Mouse (Mus musculus) kidney, adult 2 months (tissue): ENCODE measurements around the gene Nphs1. TPM values are rescaled to one million over a fixed set of nuclear protein-coding genes. Genes with fewer than 3 reads are reported as not detected.
A peak's percentile ranks its signal among the peaks of the same experiment; 100 is the strongest.

ENCODE experiments used
- DNase-seq: peaks from one replicate; pipeline ENCODE4 v3.0.0; 2021
- H3K27ac ChIP-seq: fragments of 200-500 bp; 2 replicates; pipeline ENCODE4 v1.5.1; 2012; ENCODE audit warnings: low read depth, low read length, control low read depth, inconsistent platforms; ENCODE audit not compliant: insufficient read depth
- H3K27me3 ChIP-seq: fragments of 200-500 bp; replicated peaks from 2 replicates; pipeline ENCODE4 v1.6.1; 2012; ENCODE audit warnings: mild to moderate bottlenecking, moderate library complexity, low read length, inconsistent platforms; ENCODE audit not compliant: control insufficient read depth, insufficient read depth
- H3K36me3 ChIP-seq: fragments of 200-500 bp; 2 replicates; pipeline ENCODE4 v1.6.1; 2012; ENCODE audit warnings: mild to moderate bottlenecking, moderate library complexity, low read length, inconsistent platforms; ENCODE audit not compliant: control insufficient read depth, insufficient read depth
- H3K4me1 ChIP-seq: fragments of 200-500 bp; 2 replicates; pipeline ENCODE4 v1.6.1; 2011; ENCODE audit warnings: low read length; ENCODE audit not compliant: control insufficient read depth, insufficient read depth
- H3K4me3 ChIP-seq: fragments of 200-500 bp; 2 replicates; pipeline ENCODE4 v1.5.1; 2011; ENCODE audit warnings: mild to moderate bottlenecking, low read depth, low read length, control low read depth; ENCODE audit not compliant: insufficient read depth
- CTCF ChIP-seq: fragments of 200-500 bp; conservative IDR thresholded peaks from 2 replicates; pipeline ENCODE4 v1.5.1; 2011; ENCODE audit warnings: low read depth, mild to moderate bottlenecking, control low read depth, low read length, moderate library complexity, mixed read lengths; ENCODE audit not compliant: insufficient read depth, insufficient read length
- POLR2A ChIP-seq: fragments of 200-500 bp; IDR thresholded peaks from one replicate; pipeline ENCODE4 v1.6.1; 2011; ENCODE audit warnings: low read depth, low read length, control low read depth
- WGBS: fragments of 180-500 bp; shearing (Covaris S2); methylation state at CpG from one replicate; pipeline ENCODE4 v1.1.7; 2018; 5-methylcytosine and 5-hydroxymethylcytosine counted together
- polyA plus RNA-seq: library from polyadenylated mRNA; depleted of rRNA; stranded (reverse); fragments of >200 nt; gene quantifications from 2 replicates; pipeline ENCODE4 v1.2.3, GENCODE M21; 2012; rRNA removed

Nphs1 gene
- polyA plus RNA-seq: 39.9 and 41.1 TPM in 2 replicates

DNA sequence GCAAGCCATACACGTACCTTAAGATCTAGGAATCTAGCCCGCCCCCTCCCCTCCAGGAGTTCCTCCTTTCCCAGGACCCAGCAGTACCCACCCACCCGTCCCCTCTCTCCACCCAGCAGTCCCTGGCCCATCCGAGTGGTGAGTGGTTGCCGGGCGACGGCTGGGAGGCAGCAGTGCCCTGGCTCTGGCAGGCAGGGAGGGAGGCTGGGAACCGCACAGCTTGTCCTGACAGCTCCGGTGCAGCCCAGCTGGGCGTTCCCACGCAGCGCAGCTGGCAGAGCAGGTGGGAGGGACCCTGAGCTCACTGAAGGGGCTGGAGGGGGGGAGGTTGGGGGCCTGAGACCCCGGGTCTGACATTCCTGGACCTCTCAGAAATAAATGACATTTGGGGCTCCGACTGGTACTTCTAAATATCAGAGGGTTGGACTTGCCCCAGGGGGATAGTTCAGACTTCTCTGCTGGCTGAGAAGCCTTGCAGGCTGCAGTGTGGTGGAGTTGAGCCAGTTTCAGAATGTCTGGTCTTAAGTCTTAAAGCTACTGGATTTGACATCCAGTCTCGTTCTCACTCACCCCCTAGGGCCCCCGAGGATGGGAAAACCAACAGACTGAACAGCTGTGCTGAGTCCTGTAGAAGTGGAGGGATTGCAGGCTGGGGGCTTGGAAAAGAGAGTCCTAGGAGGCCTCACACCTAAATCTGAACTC is at the start of gene Nphs1, which contains the start of gene Kirrel2:
Nphs1 (plus strand) TSS at position 687 of the 702 bp plus-strand sequence.
Kirrel2 (minus strand) TSS at position 62 of the 702 bp plus-strand sequence.
- Histone ChIP-seq H3K36me3 (no peaks in the 10 kb centered on the region), H3K4me1 (no peaks in the 10 kb centered on the region), H3K27me3 (peaks cover 2% of the 10 kb centered on the region; the same call in 1 of the 2 replicates), H3K4me3 (no peak within 1 kb of the TSS), H3K27ac (no peak within 1 kb of the TSS)
- TF ChIP-seq POLR2A (no peak), CTCF (no peak)
- no peak for DNase-seq
- WGBS: 3% methylated on average over 16 of the region's 16 CpGs

DNA sequence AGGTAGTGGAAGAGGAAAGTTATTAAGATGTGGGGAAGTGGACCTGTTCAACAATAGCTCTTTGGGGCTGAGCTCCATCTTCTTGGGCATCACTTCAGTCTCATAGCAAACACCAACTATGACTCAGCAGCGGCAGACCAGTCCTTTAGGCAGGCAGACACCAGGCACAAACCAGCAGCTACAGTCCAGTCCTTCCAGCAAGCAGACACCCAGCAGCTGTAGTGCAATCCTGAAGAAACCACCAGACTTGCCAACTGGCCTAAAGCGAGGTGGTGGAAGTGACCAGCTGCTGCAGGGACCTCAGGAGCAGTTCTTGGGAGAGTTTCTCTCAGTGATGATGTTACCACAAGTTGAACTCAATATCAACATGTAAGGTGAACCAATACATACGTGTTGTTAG is 49.5 kb upstream of the Nphs1 start:
- no peak for DNase-seq
- H3K27ac ChIP-seq: no peak overlapping the region
- no peaks in the 10 kb centered on the region; the same call in 1 of the 2 replicates for H3K27me3 ChIP-seq
- no peaks in the 10 kb centered on the region for H3K4me1 ChIP-seq
- no peak overlapping the region for H3K4me3 ChIP-seq
- TF ChIP-seq POLR2A (no peak), CTCF (no peak)
- no peaks in the 10 kb centered on the region for H3K36me3 ChIP-seq
- WGBS: 85% methylated on average over 3 of the region's 3 CpGs

DNA sequence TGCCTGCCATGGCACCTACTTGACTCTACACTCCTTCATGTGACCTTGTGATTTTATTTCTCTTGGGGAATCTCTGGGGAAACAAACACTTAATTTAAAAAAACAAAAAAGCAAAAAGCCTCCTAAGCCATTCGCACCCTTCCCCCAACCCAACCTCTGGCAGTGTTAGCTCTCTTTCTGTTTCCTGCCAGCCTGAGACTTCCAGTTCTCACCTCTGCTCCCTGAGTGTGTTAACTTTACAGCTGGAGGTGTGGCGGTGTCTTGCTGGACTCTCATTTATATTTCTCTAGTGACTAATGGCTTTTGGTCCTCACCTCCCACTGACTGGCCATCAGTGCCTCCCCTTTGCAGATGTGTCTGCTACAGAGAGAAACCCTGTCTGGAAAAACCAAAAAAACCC is 48.3 kb upstream of the Nphs1 start:
- Histone ChIP-seq H3K27ac (no peak overlapping the region), H3K27me3 (no peaks in the 10 kb centered on the region; the same call in 1 of the 2 replicates)
- no peak for TF ChIP-seq CTCF
- no peak for TF ChIP-seq POLR2A

DNA sequence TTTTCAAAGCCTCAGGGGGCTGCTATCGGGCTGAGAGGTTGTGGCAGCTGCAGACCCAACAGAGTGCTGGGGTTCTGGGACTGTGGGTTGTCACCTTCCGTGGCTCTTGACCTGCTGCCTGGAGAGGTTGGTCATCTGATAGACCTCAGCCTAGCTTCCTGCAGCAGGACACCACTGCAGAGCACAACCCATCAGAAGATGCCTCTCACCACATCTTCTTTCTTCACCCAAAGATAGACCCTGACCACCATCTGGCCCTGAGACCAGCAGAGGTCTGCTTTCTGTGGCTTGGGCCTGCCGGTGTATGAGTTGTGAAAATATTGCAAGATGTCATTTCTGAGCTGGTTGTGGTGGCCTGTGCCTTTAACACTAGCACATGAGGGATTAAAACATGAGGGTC is 47.1 kb upstream of the Nphs1 start:
- H3K27ac ChIP-seq: no peak overlapping the region
- WGBS: 76% methylated on average over 3 of the region's 3 CpGs
- DNase-seq: no peak
- no peaks in the 10 kb centered on the region for H3K4me1 ChIP-seq
- no peaks in the 10 kb centered on the region; the same call in 1 of the 2 replicates for H3K27me3 ChIP-seq
- no peak overlapping the region for H3K4me3 ChIP-seq
- no peaks in the 10 kb centered on the region for H3K36me3 ChIP-seq
- TF ChIP-seq POLR2A: no peak
- TF ChIP-seq CTCF: no peak

More for the DNA sequence above, 48.3 kb upstream of the Nphs1 start:
- no peaks in the 10 kb centered on the region for H3K4me1 ChIP-seq
- WGBS: 29% methylated on average over 2 of the region's 2 CpGs
- DNase-seq: no peak
- H3K36me3 ChIP-seq: no peaks in the 10 kb centered on the region
- no peak overlapping the region for H3K4me3 ChIP-seq

DNA sequence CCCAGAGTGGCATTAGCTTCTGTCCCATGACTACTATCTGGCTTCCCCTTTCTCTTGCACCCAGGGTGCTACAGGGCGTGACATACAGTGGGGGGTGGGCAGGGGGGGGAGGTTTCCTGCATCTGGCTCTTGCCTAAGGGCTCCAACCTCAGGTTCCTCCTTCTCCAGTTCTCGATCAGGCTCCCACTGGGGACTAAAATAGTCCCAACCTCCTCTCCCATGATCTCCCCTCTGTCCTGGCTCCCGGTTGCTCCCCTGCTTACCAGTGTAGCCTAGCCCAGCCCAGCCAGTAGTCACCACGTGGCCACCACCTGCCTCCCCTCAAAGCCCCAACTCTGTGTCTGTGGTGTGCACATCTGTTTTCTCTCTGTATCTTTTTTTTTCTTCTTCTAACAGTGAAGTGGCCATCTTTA is 45.4 kb upstream of the Nphs1 start:
- Histone ChIP-seq H3K27ac (no peak overlapping the region), H3K27me3 (no peaks in the 10 kb centered on the region), H3K4me1 (no peaks in the 10 kb centered on the region), H3K4me3 (no peak overlapping the region), H3K36me3 (no peaks in the 10 kb centered on the region)
- WGBS: 51% methylated on average over 4 of the region's 4 CpGs
- no peak for DNase-seq
- TF ChIP-seq POLR2A (no peak), CTCF (no peak)

DNA sequence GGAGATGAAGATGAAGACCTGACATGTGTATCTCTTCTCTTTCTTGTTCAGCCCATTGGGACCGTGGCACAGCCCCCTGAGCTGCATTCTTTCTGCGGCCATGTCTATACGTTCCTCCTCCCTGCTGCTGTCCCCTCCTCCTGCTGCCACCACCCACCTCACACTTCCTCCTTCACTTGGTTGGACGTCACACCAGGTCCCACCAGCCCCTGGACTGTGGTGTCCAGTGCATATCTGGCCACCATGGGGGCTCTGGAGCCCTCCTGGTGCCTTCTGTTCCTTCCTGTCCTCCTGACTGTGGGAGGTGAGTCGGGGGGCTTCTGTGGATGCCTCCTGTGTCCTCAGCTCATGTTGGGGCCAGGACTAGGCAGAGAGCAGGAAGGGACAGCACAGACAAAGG is 44.5 kb upstream of the Nphs1 start, which contains the start of gene Tyrobp:
Tyrobp (plus strand) TSS at position 165 of the 400 bp plus-strand sequence.
- 61% methylated on average over 5 of the region's 5 CpGs for WGBS
- Histone ChIP-seq H3K27me3 (no peaks in the 10 kb centered on the region), H3K27ac (no peak within 1 kb of the TSS), H3K4me1 (no peaks in the 10 kb centered on the region), H3K4me3 (no peak within 1 kb of the TSS), H3K36me3 (no peaks in the 10 kb centered on the region)
- no peak for TF ChIP-seq POLR2A
- no peak for TF ChIP-seq CTCF
- DNase-seq: peak; percentile 17

DNA sequence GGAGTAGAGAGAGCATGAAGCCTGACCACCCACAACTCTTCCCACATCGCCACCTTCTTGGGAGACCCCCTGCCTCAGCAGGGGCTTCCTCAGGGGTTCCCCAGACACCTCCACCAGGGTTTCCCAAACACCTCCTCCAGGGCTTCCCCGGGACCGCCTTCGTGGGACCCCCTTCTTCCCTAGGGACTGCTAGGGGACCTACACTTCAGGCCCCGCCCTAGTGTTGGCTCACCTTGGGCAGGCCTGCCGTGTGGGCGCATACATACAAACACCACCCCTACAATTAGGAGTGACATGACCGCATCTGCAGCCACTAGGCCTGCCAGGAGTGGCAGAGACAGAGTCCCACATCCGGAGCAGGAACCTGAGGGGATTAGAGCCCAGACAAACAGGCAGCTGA is 40.3 kb upstream of the Nphs1 start:
- no peak for DNase-seq
- H3K27ac ChIP-seq: no peak overlapping the region
- TF ChIP-seq CTCF: no peak
- no peak for TF ChIP-seq POLR2A
- 79% methylated on average over 9 of the region's 9 CpGs for WGBS
- no peaks in the 10 kb centered on the region for H3K4me1 ChIP-seq
- no peak overlapping the region for H3K4me3 ChIP-seq
- no peaks in the 10 kb centered on the region for H3K27me3 ChIP-seq
- no peaks in the 10 kb centered on the region for H3K36me3 ChIP-seq
